Mouse (Mus musculus) intestine, embryonic 16.5 days (tissue): ENCODE measurements around the gene Il18. TPM values are rescaled to one million over a fixed set of nuclear protein-coding genes. Genes with fewer than 3 reads are reported as not detected.

ENCODE experiments used
- ATAC-seq: fragments of 200-750 bp; cut with Nextera tagmentation; 2 replicates; pipeline ENCODE4 v1.8.0; 2017; ENCODE audit warnings: moderate TSS enrichment, moderate library complexity
- H3K27ac ChIP-seq: fragments of 300-500 bp; sonication (generic); 2 replicates; pipeline ENCODE4 v1.5.1; 2014; ENCODE audit warnings: mild to moderate bottlenecking, low read length
- H3K27me3 ChIP-seq: fragments of 300-500 bp; sonication (generic); replicated peaks from 2 replicates; pipeline ENCODE4 v1.6.1; 2014; ENCODE audit warnings: low read length, control low read depth, mixed read lengths; ENCODE audit not compliant: control insufficient read depth, insufficient read depth
- H3K36me3 ChIP-seq: fragments of 300-500 bp; sonication (generic); 2 replicates; pipeline ENCODE4 v1.6.1; 2014; ENCODE audit warnings: low read length, control low read depth; ENCODE audit not compliant: control insufficient read depth, insufficient read depth
- H3K4me1 ChIP-seq: fragments of 300-500 bp; sonication (generic); 2 replicates; pipeline ENCODE4 v1.6.1; 2014; ENCODE audit warnings: low read length, control low read depth, mixed read lengths; ENCODE audit not compliant: control insufficient read depth, insufficient read depth
- H3K4me2 ChIP-seq: fragments of 300-500 bp; sonication (generic); 2 replicates; pipeline ENCODE4 v1.6.1; 2014; ENCODE audit warnings: low read depth, low read length, control low read depth
- H3K4me3 ChIP-seq: fragments of 300-500 bp; sonication (generic); 2 replicates; pipeline ENCODE4 v1.5.1; 2014; ENCODE audit warnings: mild to moderate bottlenecking, low read length
- H3K9ac ChIP-seq: fragments of 300-500 bp; sonication (generic); 2 replicates; pipeline ENCODE4 v1.6.1; 2014; ENCODE audit warnings: low read depth, low read length
- H3K9me3 ChIP-seq: fragments of 300-500 bp; sonication (generic); 2 replicates; pipeline ENCODE4 v1.6.1; 2016; ENCODE audit warnings: low read length, control low read depth; ENCODE audit not compliant: control insufficient read depth
- WGBS: fragments of 180-500 bp; shearing (Covaris S2); extraction: QIAGEN DNeasy Blood & Tissue Kit; methylation state at CpG from one replicate; pipeline ENCODE4 v1.1.7; 2014; 5-methylcytosine and 5-hydroxymethylcytosine counted together
- polyA plus RNA-seq: library from polyadenylated mRNA; unstranded; fragments of >200 nt; fragmentation: Nextera tagmentation; extraction: Ambion mirVana; gene quantifications from 2 replicates; pipeline ENCODE4 v1.2.1, GENCODE M21; 2015

The Il18 gene
- polyA plus RNA-seq, 1 experiment from 2014 or later = 23.3 TPM

- Histone ChIP-seq H3K9me3 (no peaks in the 10 kb centered on the region; the same call in 1 of the 2 replicates), H3K36me3 (no peaks in the 10 kb centered on the region), H3K4me1 (no peaks in the 10 kb centered on the region), H3K27ac (no peak overlapping the region), H3K9ac (no peak overlapping the region), H3K27me3 (no peaks in the 10 kb centered on the region), H3K4me3 (no peak overlapping the region), H3K4me2 (no peak overlapping the region)
- no peak for ATAC-seq
- WGBS = 69% methylated on average over 7 of the region's 7 CpGs
Measured at GRCm38 (mm10) chr9:50565173-50565572, 10.5 kb downstream of the Il18 start.

- no peaks in the 10 kb centered on the region; the same call in 1 of the 2 replicates for H3K9me3 ChIP-seq
- 51% methylated on average over 4 of the region's 4 CpGs for WGBS
- no peak for ATAC-seq
- H3K4me1 ChIP-seq = no peaks in the 10 kb centered on the region
- H3K27me3 ChIP-seq = no peaks in the 10 kb centered on the region
- no peak overlapping the region for H3K4me3 ChIP-seq
- H3K36me3 ChIP-seq = no peaks in the 10 kb centered on the region
- H3K4me2 ChIP-seq = no peak overlapping the region
- H3K27ac ChIP-seq = no peak overlapping the region; the same call in 1 of the 2 replicates
- peak overlapping the region; percentile 3; the same call in 1 of the 2 replicates for H3K9ac ChIP-seq
Measured at GRCm38 (mm10) chr9:50565940-50566339, 11.3 kb downstream of the Il18 start.

GRCm38 (mm10) chr9:50567372-50567771 is 12.7 kb downstream of the Il18 start:
- H3K36me3 ChIP-seq = no peaks in the 10 kb centered on the region
- H3K9me3 ChIP-seq = no peaks in the 10 kb centered on the region
- 89% methylated on average over 4 of the region's 4 CpGs for WGBS
- H3K27ac ChIP-seq = no peak overlapping the region
- no peak overlapping the region for H3K4me3 ChIP-seq
- H3K4me1 ChIP-seq = no peaks in the 10 kb centered on the region
- H3K27me3 ChIP-seq = no peaks in the 10 kb centered on the region
- H3K9ac ChIP-seq = no peak overlapping the region
- no peak for ATAC-seq
- H3K4me2 ChIP-seq = no peak overlapping the region

GRCm38 (mm10) chr9:50567881-50568280 is 13.3 kb downstream of the Il18 start:
- Histone ChIP-seq H3K27ac (no peak overlapping the region), H3K9ac (no peak overlapping the region), H3K4me2 (no peak overlapping the region), H3K4me1 (no peaks in the 10 kb centered on the region), H3K27me3 (no peaks in the 10 kb centered on the region), H3K36me3 (no peaks in the 10 kb centered on the region), H3K9me3 (no peaks in the 10 kb centered on the region), H3K4me3 (no peak overlapping the region)
- no peak for ATAC-seq
- WGBS = 84% methylated on average over 2 of the region's 2 CpGs

- no peaks in the 10 kb centered on the region for H3K27me3 ChIP-seq
- no peak overlapping the region for H3K9ac ChIP-seq
- ATAC-seq = peak; percentile 67
- no peak overlapping the region for H3K4me2 ChIP-seq
- no peaks in the 10 kb centered on the region for H3K9me3 ChIP-seq
- WGBS = 68% methylated on average over 10 of the region's 10 CpGs
- H3K4me3 ChIP-seq = no peak overlapping the region
- H3K36me3 ChIP-seq = no peaks in the 10 kb centered on the region
- no peak overlapping the region for H3K27ac ChIP-seq
- no peaks in the 10 kb centered on the region for H3K4me1 ChIP-seq
Measured at GRCm38 (mm10) chr9:50569599-50570525, 15.2 kb downstream of the Il18 start.

- Histone ChIP-seq H3K9me3 (no peaks in the 10 kb centered on the region), H3K27me3 (no peaks in the 10 kb centered on the region), H3K4me2 (no peak overlapping the region), H3K36me3 (no peaks in the 10 kb centered on the region), H3K4me1 (no peaks in the 10 kb centered on the region; the same call in 1 of the 2 replicates), H3K4me3 (no peak overlapping the region), H3K27ac (no peak overlapping the region), H3K9ac (no peak overlapping the region)
- no peak for ATAC-seq
- 40% methylated on average over 4 of the region's 4 CpGs for WGBS
Measured at GRCm38 (mm10) chr9:50580370-50580769, 25.7 kb downstream of the Il18 start.

GRCm38 (mm10) chr9:50585145-50585818 is 30.7 kb downstream of the Il18 start:
- Histone ChIP-seq H3K4me1 (no peaks in the 10 kb centered on the region; the same call in 1 of the 2 replicates), H3K9me3 (no peaks in the 10 kb centered on the region), H3K27me3 (no peaks in the 10 kb centered on the region), H3K4me2 (no peak overlapping the region), H3K4me3 (no peak overlapping the region), H3K27ac (peak overlapping the region; percentile 62), H3K36me3 (no peaks in the 10 kb centered on the region), H3K9ac (no peak overlapping the region)
- ATAC-seq = peak; percentile 72
- 72% methylated on average over 6 of the region's 6 CpGs for WGBS

- 59% methylated on average over 4 of the region's 4 CpGs for WGBS
- no peak overlapping the region for H3K4me3 ChIP-seq
- no peak overlapping the region for H3K4me2 ChIP-seq
- H3K4me1 ChIP-seq = no peaks in the 10 kb centered on the region; the same call in 1 of the 2 replicates
- peak overlapping the region; percentile 69 for H3K27ac ChIP-seq
- H3K9ac ChIP-seq = no peak overlapping the region
- H3K27me3 ChIP-seq = no peaks in the 10 kb centered on the region
- ATAC-seq = peak; percentile 91
- H3K9me3 ChIP-seq = no peaks in the 10 kb centered on the region
- no peaks in the 10 kb centered on the region for H3K36me3 ChIP-seq
Measured at GRCm38 (mm10) chr9:50586955-50587354, 32.3 kb downstream of the Il18 start.

GRCm38 (mm10) chr9:50590856-50591518 is 36.4 kb downstream of the Il18 start:
- Histone ChIP-seq H3K4me3 (no peak overlapping the region), H3K4me1 (peaks cover 3% of the 10 kb centered on the region; the same call in 1 of the 2 replicates), H3K9me3 (no peaks in the 10 kb centered on the region), H3K9ac (no peak overlapping the region), H3K4me2 (no peak overlapping the region), H3K27me3 (no peaks in the 10 kb centered on the region), H3K36me3 (peaks cover 3% of the 10 kb centered on the region; the same call in 1 of the 2 replicates), H3K27ac (no peak overlapping the region)
- no peak for ATAC-seq
- WGBS = 73% methylated on average over 10 of the region's 10 CpGs
